ENCODE assay signal across 15 mouse cellular contexts in the genomic region with DNA sequence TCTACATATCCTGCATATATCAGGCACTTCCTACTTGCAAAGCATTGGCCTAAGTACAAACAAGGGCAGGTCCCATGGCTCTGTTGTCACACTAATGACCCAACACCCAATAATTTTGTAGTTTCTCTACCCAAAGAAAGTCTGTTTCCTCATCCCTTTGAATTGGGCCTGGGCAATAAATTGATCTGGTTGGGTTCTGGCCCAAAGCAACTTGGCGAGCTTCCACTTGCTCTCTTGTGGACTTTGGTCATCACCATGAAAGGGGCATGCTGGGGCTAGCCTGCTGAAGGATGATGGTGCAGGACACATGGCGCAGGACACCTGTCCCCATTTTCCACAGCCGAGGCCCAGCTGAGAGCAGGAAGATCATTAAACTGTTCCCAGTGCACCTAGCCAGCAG.
DNase-seq lines count a peak whose midpoint lies in the region; ATAC-seq and TF ChIP-seq lines count a peak whose summit lies in the region.
"Had no signal": no experiment of that assay in that cellular context is flagged by ENCODE, and none has a peak within 500 bp of the region (broad histone marks: within the 10 kb centered on the region; RNA-seq: fewer than 3 reads in every experiment).

No protein-coding gene starts in this region.

- H3K79me2 ChIP-seq in myocyte (ENCODE audit: control insufficient read depth, insufficient read depth), result peaks cover 16% of the 10 kb centered on the region

- whole genome bisulfite sequencing in kidney, embryonic 15.5 days, result 92% methylated on average over 3 of the region's 3 CpGs
- WGBS in embryonic facial prominence, embryonic 10.5 days, result 88% methylated on average over 3 of the region's 3 CpGs
- 88% methylated on average over 3 of the region's 3 CpGs for WGBS in hindbrain, embryonic 14.5 days
- 73% methylated on average over 3 of the region's 3 CpGs for WGBS in intestine, postnatal 0 days
- 96% methylated on average over 3 of the region's 3 CpGs for WGBS in lung, adult 2 months

- no peak for ATAC-seq in kidney, embryonic 15.5 days (replicated peaks; ENCODE audit: low FRiP score)
- no peak for ATAC-seq in hindbrain, embryonic 14.5 days (ENCODE audit: low FRiP score)
- ATAC-seq in intestine, postnatal 0 days, result no peak

- H3K27ac ChIP-seq in kidney, embryonic 15.5 days, result no peak overlapping the region
- H3K27ac ChIP-seq in embryonic facial prominence, embryonic 10.5 days (replicated peaks), result 0 out of 2 replicates have a peak overlapping the region, but pooled peaks have one; percentile 84
- H3K27ac ChIP-seq in hindbrain, embryonic 14.5 days, result peak overlapping the region; percentile 89; the same call in 1 of the 2 replicates
- H3K27ac ChIP-seq in intestine, postnatal 0 days (ENCODE audit: low read depth, low read length), result no peak overlapping the region
- H3K27ac ChIP-seq: limb, embryonic 13.5 days had no signal

- H3K4me3 ChIP-seq in kidney, embryonic 15.5 days (replicated peaks), result no peak overlapping the region
- H3K4me3 ChIP-seq in embryonic facial prominence, embryonic 10.5 days, result no peak overlapping the region
- H3K4me3 ChIP-seq in hindbrain, embryonic 14.5 days (replicated peaks; ENCODE audit: low read length), result no peak overlapping the region
- H3K4me3 ChIP-seq in myocyte, result no peak overlapping the region
- H3K4me3 ChIP-seq in intestine, postnatal 0 days (ENCODE audit: low read depth, low read length), result no peak overlapping the region
- H3K4me3 ChIP-seq in lung, adult 2 months (replicated peaks; ENCODE audit: extremely low read depth, low read depth, low read length), result no peak overlapping the region
- H3K4me3 ChIP-seq: limb, embryonic 13.5 days; megakaryocyte, embryonic 14.5 days had no signal

- no peak for TF ChIP-seq CTCF in intestine, postnatal 0 days (IDR thresholded peaks at IDR 0.05; ENCODE audit: low read depth)
- no peak for TF ChIP-seq CTCF in lung, adult 2 months (IDR thresholded peaks at IDR 0.05; ENCODE audit: insufficient read depth, low read length)

- DNase-seq in kidney, adult 18-20 months, result peak; percentile 43
- DNase-seq in embryonic facial prominence, embryonic 10.5 days (ENCODE audit: low spot score), result no peak
- DNase-seq in hindbrain, embryonic 14.5 days (ENCODE audit: low spot score), result no peak
- DNase-seq in adrenal gland, postnatal 25 days, result no peak
- no peak for DNase-seq in lung, adult 2 months
- DNase-seq: adrenal gland, adult 2 months; cerebellum, adult 9-11 months; gastrocnemius, postnatal 10 days; kidney, adult 11 months; right cerebral cortex, postnatal 25 days had no signal

- H3K27me3 ChIP-seq in kidney, embryonic 15.5 days, result no peaks in the 10 kb centered on the region
- H3K27me3 ChIP-seq in embryonic facial prominence, embryonic 10.5 days (replicated peaks; ENCODE audit: low read depth, poor library complexity, severe bottlenecking), result no peaks in the 10 kb centered on the region
- H3K27me3 ChIP-seq in hindbrain, embryonic 14.5 days (ENCODE audit: control insufficient read depth, insufficient read depth, low read length), result no peaks in the 10 kb centered on the region
- H3K27me3 ChIP-seq in myocyte (ENCODE audit: control insufficient read depth, insufficient read depth, insufficient read length), result no peaks in the 10 kb centered on the region
- H3K27me3 ChIP-seq in intestine, postnatal 0 days (replicated peaks; ENCODE audit: control insufficient read depth, insufficient read depth, low read length), result no peaks in the 10 kb centered on the region
- H3K27me3 ChIP-seq: megakaryocyte, embryonic 14.5 days had no signal

- no peak overlapping the region for H3K4me2 ChIP-seq in kidney, embryonic 15.5 days
- H3K4me2 ChIP-seq in hindbrain, embryonic 14.5 days (replicated peaks), result no peak overlapping the region
- no peak overlapping the region for H3K4me2 ChIP-seq in myocyte (ENCODE audit: low read depth)
- H3K4me2 ChIP-seq in intestine, postnatal 0 days (replicated peaks; ENCODE audit: low read depth), result no peak overlapping the region
- H3K4me2 ChIP-seq: limb, embryonic 13.5 days had no signal

- no peak for TF ChIP-seq POLR2A in myocyte (IDR thresholded peaks at IDR 0.05; ENCODE audit: insufficient read length, low read depth)
- no peak for TF ChIP-seq POLR2A in lung, adult 2 months (IDR thresholded peaks at IDR 0.05; ENCODE audit: borderline replicate concordance, extremely low read depth, low read depth, low read length)

- no peaks in the 10 kb centered on the region for H3K9me3 ChIP-seq in kidney, embryonic 15.5 days (replicated peaks)
- no peaks in the 10 kb centered on the region for H3K9me3 ChIP-seq in embryonic facial prominence, embryonic 10.5 days
- H3K9me3 ChIP-seq in hindbrain, embryonic 14.5 days (ENCODE audit: control insufficient read depth, low read length), result no peaks in the 10 kb centered on the region
- no peaks in the 10 kb centered on the region for H3K9me3 ChIP-seq in intestine, postnatal 0 days (ENCODE audit: control insufficient read depth)
- H3K9me3 ChIP-seq: limb, embryonic 13.5 days; megakaryocyte, embryonic 14.5 days had no signal

- H3ac ChIP-seq in myocyte (ENCODE audit: control insufficient read depth, insufficient read length), result no peak overlapping the region

- H3K36me3 ChIP-seq in kidney, embryonic 15.5 days, result peaks cover 16% of the 10 kb centered on the region; the same call in 1 of the 2 replicates
- H3K36me3 ChIP-seq in embryonic facial prominence, embryonic 10.5 days (replicated peaks), result peaks cover 29% of the 10 kb centered on the region
- no peaks in the 10 kb centered on the region for H3K36me3 ChIP-seq in hindbrain, embryonic 14.5 days (replicated peaks; ENCODE audit: control insufficient read depth, insufficient read depth)
- peaks cover 2% of the 10 kb centered on the region for H3K36me3 ChIP-seq in myocyte (ENCODE audit: control insufficient read depth, insufficient read depth)
- H3K36me3 ChIP-seq in intestine, postnatal 0 days (ENCODE audit: control insufficient read depth, insufficient read depth), result 0 out of 2 replicates have a peak, but pooled peaks cover 3% of the 10 kb centered on the region
- H3K36me3 ChIP-seq: limb, embryonic 13.5 days had no signal

- H3K4me1 ChIP-seq in kidney, embryonic 15.5 days, result peaks cover 57% of the 10 kb centered on the region
- peaks cover 77% of the 10 kb centered on the region for H3K4me1 ChIP-seq in embryonic facial prominence, embryonic 10.5 days
- H3K4me1 ChIP-seq in hindbrain, embryonic 14.5 days (replicated peaks; ENCODE audit: control insufficient read depth, insufficient read depth, low read length), result peaks cover 81% of the 10 kb centered on the region
- H3K4me1 ChIP-seq in intestine, postnatal 0 days (replicated peaks; ENCODE audit: control insufficient read depth, insufficient read depth, low read length), result 0 out of 2 replicates have a peak, but pooled peaks cover 3% of the 10 kb centered on the region
- H3K4me1 ChIP-seq in lung, adult 2 months (ENCODE audit: control insufficient read depth, insufficient read depth, low read length), result peaks cover 7% of the 10 kb centered on the region

- no peak overlapping the region for H3K9ac ChIP-seq in kidney, embryonic 15.5 days
- no peak overlapping the region for H3K9ac ChIP-seq in hindbrain, embryonic 14.5 days
- H3K9ac ChIP-seq in intestine, postnatal 0 days (ENCODE audit: low read depth, low read length), result no peak overlapping the region
- H3K9ac ChIP-seq: limb, embryonic 13.5 days had no signal

TF ChIP-seq in myocyte, 11 proteins besides CTCF, POLR2A, EP300 and RAD21:
- TF ChIP-seq MYOD1 (IDR thresholded peaks at IDR 0.05; ENCODE audit: control insufficient read depth in 1 of 3, insufficient read length in 2 of 3, low read depth in 2 of 3), result peak in 2 of 3 experiments; percentile 47
- peak in 1 of 3 experiments; percentile 59 for TF ChIP-seq MYOG (IDR thresholded peaks at IDR 0.05; ENCODE audit: control insufficient read depth in 1 of 3, insufficient read depth in 1 of 3, insufficient read length in 2 of 3, low read depth in 2 of 3)
- TF ChIP-seq MAX (IDR thresholded peaks at IDR 0.05; ENCODE audit: low read depth), result no peak

Comparison
In these comparisons a context has a peak if more than half of its experiments do, and no peak if none do; other contexts are left out.
1. H3K27ac ChIP-seq: peak in embryonic facial prominence, embryonic 10.5 days (single experiment) and hindbrain, embryonic 14.5 days (single experiment); none in kidney, embryonic 15.5 days (single experiment) and intestine, postnatal 0 days (single experiment).